Mouse (Mus musculus) activated CD4-positive, CD25-positive, alpha-beta regulatory T cell, adult 4 months (primary cell): ENCODE measurements around the gene Phldb2. TPM values are rescaled to one million over a fixed set of nuclear protein-coding genes. Genes with fewer than 3 reads are reported as not detected.

Experiments used
- ATAC-seq: one replicate; pipeline ENCODE4 v1.8.0; 2017
- polyA plus RNA-seq, 2 experiments: library from polyadenylated mRNA; unstranded; fragments of 100-300 nt; shearing (Covaris generic); gene quantifications; one replicate each; pipeline ENCODE4 v1.2.1; 2017

The Phldb2 gene
- polyA plus RNA-seq, 2 experiments from 2014 or later, result not detected

DNA sequence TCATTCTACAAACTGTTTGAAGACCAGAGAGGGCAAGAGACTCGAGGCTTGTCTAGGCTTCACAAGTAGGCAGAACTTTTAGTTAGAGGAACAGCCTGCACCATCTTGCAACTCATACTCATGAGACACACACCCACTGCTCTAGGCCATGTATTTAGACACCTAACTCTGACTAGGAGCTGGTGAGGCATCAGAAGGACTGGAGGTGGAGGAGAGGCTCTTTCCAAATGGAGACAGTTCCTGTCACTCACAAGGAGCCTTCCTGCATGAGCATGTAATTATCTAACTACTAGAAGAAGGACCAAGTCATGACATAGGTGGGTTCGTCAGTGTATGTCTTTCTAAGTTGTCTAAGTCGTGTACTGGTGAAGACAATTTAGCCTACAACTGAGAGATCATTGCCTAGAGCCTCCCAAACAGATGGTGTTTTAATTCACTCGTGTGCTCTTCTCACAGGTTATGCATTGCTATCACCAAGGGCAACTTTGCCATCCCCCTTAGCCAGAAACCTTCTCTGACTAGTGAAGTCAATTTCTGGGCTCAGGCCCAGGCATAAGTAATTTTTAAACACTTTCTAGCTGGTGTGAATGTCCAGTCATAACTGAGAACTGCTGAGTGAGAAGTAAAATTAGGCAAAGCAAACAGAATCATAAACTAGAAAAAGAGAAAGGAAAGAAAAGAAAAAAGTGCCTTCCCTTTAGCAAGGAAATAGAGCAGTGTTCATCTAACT is 62.8 kb downstream of the Phldb2 start:
- no peak for ATAC-seq

DNA sequence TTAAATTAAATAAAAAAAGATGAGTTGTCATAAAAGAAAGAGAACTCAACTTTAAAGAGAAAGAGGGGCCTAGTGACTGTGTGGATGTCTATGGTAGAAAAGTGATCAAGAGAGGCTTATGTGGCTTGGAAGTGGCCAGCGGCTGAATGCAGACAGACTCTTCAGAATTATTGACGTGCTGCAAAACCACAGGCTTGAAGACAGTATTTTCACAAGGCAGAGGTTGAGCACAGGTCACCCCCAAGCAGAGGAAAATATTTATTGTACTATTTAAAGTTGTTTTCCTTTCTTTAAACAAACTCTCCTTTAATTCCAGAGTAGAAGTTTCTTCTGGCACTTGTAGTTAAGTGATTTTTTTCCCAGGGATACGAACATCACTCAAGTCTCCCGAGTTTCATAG is 63.8 kb downstream of the Phldb2 start:
- no peak for ATAC-seq

DNA sequence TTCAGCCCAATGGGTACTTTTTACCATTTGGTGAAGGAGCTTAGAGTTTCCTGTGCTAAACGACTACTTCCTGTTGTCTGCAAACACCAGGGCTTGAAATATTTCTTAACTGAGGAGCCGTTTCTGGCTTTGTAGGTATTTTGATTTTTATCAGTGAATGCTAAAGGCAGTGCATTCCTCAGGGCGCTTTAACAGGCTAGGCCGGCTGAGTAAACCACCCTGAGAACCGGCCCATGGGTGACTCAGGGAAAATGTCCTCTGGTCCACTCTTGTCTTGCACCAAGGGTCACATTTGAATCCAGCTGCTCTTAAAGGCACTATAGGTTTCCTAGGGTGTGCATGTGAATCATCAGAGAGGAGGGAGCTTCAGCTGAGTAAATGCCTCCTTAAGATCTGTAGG is 66.8 kb downstream of the Phldb2 start:
- no peak for ATAC-seq

DNA sequence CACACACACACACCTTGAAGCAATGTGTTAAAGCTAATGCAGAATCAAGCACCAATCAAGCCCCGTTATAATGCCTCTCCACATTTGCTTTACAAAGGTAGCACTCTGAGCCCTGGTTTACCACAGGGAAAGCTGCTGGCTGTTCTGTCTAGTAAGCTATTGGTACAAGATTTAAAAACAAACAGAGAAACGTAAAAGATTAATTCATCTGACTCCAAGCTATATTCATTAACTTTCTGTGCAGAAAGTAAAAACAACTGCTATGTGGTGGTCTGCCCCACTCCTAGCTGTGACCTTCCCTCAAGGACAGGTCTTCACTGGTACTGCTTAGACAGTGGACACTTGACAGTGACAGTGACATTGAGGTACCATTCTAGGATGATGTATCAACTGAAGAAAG is 69.2 kb downstream of the Phldb2 start:
- no peak for ATAC-seq

DNA sequence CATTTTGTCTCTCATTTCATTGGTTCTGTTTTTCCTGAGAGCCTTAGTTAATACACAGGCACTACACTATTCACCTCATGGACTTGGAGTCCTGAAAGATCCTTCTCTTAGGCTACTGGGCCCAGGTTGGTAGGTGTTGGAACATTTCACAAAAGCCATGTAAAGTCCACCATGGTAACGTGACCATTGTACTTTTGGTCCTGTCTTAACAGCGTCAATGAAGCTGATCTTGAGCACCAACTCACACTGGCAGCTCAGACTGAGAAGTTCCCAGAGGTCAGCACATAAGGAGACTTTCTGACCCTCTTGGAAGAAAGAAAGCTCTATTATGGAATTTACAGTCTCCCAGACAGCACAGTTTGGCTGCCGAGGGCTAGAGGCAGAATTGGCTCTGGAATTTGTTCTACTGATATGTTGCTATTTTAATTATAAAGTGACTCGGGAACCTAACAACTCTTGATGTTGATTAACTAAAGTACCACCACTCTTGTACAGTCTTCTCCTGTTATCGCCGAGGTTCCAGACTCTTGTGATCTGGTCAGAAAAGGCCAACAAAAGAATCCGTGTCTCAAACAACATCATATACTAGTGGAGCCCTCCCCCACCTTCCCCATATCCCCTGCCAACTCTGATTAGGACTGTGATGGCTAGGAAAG is 72.1 kb downstream of the Phldb2 start:
- ATAC-seq, result no peak

DNA sequence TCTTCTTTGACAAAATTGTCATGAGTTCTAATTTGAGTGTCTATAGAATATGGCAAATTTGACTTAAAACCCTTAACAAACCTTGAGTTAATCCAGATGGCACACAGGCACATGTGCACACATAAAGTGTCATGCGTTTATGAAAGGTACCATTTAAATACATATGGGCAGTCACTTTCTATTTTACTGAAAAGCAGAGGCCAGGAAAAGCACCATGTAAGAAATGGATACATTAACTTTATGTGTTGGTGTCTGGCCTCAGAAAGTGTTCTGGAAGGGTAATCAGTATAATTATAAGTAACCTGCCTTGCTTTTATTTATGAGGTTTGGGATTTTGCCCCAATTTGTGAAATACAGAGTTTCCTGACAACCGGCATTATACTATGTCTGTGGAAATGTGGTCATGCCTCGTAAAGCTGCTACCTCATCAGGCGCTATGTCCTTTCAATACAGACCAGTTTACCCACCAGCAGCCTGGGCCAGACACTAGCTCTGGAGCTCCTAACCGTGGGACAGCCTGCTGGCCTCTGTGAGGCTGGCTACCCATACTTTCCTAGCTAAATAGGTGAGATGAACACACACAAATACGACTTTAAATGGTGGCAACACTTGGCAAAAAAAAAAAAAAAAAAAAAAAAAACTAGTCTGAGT is 73.2 kb downstream of the Phldb2 start:
- ATAC-seq, result no peak

DNA sequence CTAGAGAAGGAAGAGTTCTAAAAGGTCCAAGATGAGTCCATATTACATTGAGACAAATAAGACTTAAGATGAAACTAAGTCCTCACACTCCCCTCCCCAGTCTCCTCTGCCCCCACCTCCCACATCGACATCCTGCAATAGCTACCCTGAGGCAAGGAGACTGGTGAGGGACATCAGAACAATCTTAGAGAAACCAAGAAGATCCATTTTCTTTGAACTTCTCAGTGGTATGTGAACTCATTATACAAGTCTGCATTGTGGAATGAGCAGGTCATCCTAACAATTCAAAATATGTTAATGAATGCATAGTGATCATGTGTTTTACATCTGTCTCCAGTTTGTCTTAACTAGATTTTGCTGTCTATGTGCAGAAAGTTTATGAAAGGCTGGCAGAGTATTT is 75.7 kb downstream of the Phldb2 start:
- ATAC-seq, result no peak

DNA sequence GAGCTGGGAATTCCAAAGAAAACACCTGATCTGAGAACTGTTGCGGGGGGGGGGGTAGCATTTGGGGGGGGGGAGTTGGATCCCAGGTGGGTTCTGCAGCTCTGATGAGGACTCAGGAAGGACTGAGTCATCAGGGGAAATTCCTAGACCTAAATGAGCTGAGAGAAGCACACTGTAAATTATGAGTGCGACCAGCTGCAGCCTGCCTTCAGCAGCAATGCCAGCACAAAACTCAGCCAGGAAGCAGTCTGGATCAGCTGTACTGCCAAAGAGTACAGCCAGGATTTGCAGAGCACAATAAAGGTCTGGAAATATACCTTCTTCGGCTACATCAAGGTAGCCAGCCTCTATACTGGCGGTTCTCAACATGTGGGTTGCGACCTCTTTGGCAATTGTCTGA is 76.2 kb downstream of the Phldb2 start:
- ATAC-seq, result no peak

DNA sequence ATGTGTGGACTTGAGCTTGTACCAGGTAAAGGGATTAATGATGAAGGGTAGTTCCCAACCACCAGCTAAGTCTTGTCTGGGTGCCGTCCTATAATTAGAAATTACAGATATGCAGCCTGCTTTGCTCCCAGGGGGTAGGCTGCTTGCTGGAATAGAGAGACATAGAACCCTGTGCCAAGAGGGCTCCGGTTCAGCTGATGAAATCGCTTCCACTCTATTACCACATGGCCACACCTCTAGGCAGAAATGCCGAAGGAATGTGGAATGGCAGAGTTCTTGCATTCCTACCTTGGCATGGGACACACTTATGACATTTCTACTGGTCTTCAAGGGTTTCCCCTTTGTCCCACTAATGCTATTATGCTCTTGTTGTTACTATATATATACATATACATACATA is 80.0 kb downstream of the Phldb2 start:
- ATAC-seq, result no peak

DNA sequence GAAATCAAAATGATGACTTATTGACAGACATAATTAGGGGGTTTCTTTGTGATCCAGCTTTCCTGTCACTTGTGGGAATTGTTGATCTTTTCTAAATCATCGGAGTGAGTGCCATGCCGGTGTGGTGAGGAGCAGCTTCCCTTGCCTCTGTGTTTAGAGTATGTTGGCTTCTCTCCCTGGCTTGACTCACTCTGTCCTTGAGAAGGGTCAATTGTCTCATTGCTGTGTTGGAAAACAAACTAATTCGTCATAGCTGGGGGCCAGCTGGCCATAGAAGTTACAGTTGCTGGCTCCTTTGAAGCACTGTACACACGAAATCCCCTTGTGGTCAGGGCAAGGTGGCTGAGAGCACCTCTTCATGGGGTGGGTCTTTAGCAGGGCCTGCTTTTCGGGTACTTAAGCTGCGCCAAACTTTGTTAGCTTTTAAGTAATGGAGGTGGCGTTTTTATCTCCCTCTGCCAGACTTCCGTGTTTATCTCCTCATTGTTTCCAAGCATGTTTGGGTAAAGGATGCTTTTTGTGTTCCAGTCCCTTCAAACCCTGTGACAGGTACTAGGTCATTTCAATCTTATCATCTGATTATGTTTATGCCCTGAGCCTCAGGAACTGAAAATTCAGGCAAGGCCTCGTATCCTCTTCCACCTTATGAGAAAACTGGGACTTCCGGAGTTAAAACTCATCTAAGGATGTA is 82.0 kb downstream of the Phldb2 start:
- ATAC-seq, result no peak

DNA sequence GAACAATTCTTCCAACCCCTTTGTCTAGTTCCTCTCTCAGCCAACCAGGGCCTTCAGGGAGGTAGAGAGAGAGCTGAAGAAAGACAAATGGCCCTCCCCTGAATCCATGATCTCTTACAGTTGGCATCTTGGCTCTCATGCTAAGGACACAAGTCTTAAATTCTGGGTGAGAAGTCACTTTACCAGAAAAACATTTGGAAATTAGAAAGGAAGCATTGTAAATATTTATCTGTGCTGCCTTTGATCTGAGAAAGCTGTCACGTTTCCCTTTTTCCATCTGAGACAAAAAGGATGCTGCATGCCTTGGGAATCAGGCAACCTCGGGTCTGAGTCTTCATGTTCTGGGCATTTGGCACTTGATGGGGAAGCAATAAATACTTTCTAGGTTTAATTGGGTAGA is 82.7 kb downstream of the Phldb2 start:
- no peak for ATAC-seq

DNA sequence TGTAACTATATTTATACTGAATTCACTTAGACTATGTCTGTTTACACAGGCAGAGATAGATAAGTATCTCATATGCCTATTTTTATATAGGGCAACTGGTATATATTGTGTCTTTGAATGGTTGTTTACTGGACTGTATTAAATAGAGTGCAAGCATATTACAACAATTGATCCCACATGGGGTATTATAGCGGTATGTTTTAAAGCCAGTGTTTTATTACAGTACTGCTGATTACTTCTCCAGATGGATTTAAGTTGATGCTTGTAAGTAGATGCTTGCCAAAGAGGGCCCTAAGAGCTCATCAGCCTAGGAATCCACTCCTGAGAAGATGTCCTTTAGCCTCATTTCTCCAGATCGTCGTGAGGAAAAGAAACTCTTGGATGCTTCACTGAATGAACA is 84.4 kb downstream of the Phldb2 start:
- ATAC-seq, result no peak

DNA sequence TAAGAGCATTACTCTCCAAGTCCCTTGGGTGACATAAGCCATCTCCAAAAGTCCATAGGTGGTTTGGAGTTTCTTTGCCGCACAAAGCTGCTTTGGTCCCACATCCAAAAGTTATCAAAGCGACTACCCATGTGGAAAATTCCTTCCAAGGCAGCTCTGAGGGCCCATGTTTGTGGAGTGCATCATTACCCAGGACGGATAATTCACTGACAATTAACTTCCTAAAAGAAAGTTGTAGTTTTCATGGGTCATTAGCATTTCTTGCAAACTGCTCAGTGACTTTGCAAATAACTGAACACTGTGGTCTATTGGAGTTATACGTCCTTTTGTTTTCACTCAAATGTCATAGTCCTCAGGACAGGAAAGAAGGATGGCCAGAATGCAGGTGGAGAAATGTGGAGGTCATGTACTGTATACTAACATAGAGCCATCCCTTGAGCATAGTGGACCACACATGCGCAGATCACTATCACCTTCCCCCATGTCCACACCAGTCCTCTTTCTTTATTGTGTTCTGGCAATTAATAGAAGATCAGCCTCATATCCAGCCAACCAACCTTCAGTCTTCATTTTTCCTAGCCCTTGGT is 96.0 kb downstream of the Phldb2 start:
- no peak for ATAC-seq

DNA sequence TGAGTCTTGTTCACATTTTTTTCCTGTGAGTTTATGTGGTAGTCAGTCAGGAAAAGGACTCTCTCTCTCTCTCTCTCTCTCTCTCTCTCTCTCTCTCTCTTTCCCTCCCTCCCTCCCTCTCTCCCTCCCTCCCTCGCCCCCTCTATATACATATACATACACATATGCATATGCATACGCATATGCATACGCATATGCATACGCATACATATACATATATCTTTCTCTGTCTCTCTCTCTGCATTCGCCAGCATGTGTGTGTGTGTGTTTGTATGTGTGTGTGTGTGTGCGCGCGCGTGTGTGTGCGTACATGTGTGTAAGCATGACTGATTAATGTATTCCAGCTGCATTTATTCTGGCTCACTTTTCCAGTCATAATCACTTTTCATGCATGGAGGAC is 98.9 kb downstream of the Phldb2 start:
- no peak for ATAC-seq

DNA sequence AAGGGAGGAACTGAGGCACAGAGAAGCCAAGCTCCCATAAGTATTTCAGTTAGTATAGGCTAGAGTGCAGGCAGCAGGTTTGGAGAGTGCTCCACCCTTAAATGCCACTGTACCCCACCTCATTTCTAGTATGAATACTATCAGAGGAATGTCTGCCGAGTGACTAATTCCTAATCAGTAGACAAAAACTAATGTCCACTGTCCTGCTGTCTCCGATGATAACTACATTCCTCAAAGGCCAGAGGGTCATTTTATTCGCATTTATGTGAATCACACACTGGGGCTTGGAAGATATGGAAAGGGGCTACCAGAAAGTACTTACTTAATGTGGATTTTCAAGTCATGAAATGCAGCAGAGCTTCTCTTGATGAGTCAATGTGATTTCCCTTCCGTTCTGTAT is 104.4 kb downstream of the Phldb2 start:
- no peak for ATAC-seq

DNA sequence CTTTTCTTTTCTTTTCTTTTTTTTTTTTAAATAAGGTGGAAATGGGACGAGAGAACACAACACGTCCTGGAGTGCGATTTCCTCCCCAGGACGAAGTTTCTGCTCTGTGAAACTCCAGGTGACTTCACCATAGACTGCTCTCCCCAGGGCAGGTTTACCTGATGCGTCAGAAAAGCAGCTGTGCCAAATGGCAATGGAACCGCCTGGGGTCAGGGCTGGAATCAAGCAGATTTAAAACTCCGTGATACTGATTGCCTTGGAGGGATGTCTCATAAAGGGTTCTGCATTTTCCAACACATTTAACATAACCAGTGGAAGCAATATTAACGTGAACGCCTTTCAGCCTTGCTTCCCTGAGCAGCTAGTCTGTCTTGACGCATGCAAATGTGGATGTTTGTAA is 108.5 kb downstream of the Phldb2 start:
- ATAC-seq, result no peak

DNA sequence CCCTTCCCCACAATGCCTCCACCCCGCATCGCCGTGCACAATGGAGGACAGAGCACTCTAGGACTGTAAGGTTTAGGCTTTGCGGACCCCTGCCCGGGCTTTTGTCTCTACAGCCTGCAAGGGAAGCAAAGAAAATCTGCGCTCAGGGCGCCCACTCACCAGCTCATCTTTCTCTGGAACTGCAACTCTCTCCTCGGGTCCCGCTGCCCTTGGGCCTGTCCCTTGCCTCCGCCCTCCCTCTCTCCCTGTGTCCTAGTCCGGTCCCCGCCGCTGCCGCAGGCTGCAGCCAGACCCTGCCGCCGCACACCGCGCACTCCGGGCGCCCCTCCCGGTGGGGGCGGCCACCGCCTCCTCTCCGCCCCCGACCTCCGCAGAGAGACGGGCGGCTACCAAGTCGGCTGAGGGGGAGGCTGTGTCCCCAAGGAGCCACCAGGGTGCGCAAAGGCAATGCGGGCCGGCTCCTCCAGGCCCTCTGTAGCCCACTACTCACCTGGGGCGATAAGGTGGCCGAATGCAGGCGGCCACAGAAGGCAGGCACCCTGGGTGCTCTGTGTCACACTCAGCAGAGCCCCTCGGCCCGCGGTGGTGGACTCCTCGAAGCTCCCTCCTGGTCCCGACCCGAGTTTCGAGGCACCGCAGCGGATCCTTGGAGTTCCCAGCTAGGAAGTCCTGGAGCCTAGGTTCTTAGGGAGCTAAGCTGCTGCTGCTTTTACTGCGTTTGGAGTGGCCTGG is 109.2 kb downstream of the Phldb2 start:
- peak; percentile 54 for ATAC-seq

DNA sequence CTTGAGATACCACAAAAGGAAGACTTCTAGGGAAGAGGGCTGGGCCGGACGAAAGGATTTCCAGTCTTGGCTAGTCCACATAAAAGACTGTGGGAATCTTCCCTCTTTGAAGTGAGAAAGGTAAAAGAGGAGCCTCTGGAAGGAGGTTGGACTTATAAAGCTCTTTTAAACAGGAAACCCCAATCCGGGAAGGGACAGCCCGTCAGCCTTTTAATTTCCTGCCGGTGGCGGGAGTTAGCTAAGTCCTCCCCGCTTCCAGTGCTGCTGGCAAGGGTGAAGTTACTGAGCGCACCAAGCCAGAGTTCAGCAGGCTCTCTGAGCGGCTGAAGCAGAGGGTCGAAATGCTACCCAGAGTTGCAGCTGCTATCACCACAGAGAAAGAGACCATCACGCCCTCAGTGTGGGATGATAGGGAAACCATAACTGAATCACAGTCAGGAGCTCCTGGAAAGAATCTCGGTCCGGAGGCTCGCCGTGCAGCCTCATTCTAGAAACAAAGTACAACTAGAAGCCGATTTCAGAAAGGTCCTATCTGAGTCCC is 110.0 kb downstream of the Phldb2 start:
- ATAC-seq, result no peak

DNA sequence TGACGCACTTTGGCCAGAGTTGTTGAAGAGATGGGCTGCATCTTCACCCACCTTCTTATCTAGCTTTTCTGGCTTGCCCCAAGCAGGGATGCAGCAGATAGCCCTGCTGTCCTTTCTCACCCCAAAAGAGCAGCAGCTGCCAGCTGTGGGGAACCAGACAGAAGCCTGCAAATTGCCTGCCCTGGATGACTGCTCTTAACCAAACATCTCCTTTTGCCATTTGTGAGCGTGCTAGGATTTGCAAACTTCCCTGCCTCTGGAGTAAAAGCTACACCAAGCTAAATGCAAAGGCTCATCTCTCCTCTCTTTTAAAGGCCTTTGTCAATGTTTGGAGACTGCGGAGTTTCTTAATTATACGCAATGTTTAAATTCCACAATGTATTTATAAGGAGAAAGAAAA is 111.0 kb downstream of the Phldb2 start:
- no peak for ATAC-seq

DNA sequence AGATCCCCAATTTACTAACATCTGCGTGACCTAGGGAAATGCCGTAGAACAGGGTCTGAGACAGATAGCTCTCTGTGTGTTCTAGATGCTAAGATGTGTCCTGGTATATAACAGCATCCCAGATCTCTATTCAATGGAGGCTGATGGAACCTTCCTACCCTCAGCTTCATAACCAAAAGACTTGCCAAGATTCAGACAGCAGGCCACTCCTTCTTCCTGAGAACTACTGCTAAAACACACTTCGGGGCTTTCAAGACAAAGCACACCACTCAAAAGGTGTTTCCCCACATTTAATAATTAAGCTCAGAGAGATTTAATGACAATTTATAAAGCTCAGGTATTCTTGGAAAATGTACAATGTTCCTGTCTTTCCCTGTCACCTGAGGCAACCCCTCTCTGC is 111.6 kb downstream of the Phldb2 start:
- no peak for ATAC-seq

DNA sequence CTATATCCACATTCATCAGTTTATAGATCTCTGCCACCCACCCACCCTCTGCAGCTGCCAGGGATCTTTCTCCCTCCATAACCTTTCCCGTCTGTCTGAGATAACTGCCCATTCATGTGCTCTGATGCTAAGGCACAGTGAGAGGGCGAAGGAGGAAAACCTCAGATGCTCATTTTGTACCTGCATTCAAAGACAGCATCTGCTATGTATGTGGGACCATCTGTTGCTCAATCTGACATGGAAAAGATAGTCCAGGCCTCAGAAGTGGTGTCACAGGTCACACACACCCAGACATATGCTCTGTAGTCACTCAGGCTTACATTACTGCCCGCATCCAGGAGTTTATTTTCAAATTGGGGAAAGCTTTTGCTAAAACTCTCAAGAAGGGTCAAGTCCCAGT is 112.4 kb downstream of the Phldb2 start:
- ATAC-seq, result no peak
